Mouse (Mus musculus) cerebellum, postnatal 4 days (tissue): ENCODE data around the gene Slc11a2.
"Not testable (repeated sequence)": the region's sequence is repeated elsewhere in the genome, so short reads cannot be mapped to it uniquely, and the experiment has no call there.

Source experiments
- DNase-seq, 2 experiments: peaks; one replicate each; pipeline ENCODE4 v3.0.0; 2022; ENCODE audit warnings: low spot score in 2 of 2, mixed read lengths in 1 of 2

Gene Slc11a2

GRCm38 (mm10) chr15:100352711-100353250 is 72.1 kb downstream of the Slc11a2 start, which contains the start of the genes Methig1 and Mettl7a2:
Gene Methig1 (plus strand): TSS chr15:100353149.
Gene Mettl7a2 (plus strand): TSS chr15:100353200.
- no peak for DNase-seq

DNA sequence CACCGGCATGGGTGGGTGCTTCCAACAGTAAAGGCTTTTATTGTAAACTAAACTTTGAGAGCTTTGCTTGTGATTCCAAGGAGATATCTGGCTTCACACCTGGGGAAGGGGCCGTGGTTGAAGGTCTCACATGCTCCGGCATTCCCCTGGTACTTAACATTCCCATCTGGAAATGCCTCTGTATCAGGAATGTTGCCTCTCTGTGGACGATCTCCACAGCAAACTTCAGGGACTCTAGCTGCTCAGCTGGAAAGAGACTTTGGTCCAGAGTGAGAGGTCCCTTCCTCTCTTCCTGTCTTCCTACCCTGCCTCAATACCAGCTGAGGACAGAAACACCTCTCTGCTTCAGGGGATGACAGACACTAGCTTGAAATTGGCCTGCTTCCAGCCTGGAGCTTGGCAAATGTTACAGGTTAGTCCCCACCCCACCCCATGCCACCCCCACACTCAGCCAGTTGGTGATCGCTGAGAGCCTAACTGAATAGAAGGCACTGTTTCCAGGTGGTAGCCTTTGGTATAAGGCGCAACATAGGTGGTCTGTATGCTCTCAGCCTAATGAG is 73.3 kb downstream of the Slc11a2 start:
- no peak for DNase-seq

DNA sequence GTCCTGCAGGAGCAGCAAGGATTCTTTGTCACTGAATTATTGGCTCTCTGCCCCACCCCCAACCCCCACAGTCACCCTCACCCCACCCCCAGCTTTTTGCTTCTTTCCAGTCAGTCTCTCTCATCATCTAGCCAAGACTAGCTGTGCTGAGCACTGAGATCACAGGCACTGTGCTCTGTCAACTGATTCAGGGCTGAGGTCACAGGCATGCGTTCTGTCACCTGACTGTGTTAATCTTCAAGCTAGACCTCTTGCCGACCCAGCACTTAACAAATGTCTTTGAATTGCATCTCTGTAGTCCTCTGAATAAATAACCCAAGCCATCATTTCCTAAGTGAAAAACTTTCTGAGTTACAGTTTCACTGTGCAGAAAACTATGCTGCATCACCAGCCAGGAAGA is 75.4 kb downstream of the Slc11a2 start:
- no peak for DNase-seq

GRCm38 (mm10) chr15:100346761-100347160 is 78.1 kb downstream of the Slc11a2 start:
- DNase-seq: no peak

- no peak for DNase-seq
Observed at GRCm38 (mm10) chr15:100345484-100345883, 79.4 kb downstream of the Slc11a2 start.

DNA sequence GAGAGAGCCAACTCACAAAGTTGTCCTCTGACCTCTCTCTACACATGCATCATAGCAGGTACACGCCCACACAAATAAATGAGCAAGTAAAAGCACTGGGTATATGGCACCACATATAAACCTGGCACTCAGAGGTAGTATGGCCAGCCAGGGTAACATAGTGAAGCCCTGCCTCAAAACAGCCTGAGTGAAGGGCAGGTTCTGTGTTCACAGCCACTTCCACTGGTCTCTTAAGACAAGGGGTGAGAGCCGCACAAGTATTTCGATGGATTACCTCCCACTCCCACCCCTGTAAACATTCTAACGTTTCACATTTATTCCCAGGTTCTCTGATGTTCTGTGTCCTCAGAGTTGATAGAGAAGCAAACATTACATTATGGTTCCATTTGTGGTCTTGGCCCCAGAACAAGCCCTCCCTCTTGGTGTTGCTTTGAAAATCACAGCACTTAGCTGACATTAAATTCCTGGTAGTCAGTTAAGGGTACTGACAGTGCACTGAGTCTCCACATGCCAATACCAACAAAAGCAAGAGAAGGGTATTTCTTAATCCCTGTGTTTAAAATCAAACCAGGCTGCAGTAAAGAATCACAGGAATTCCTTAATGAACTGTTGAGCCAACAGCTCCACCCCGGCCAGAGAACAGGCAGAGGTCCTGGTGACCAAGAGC is 83.4 kb downstream of the Slc11a2 start:
- not testable (repeated sequence) for DNase-seq
